Mouse (Mus musculus) heart, embryonic 16.5 days (tissue): ENCODE results near the gene Abo. TPM values are rescaled to one million over a fixed set of nuclear protein-coding genes. Genes with fewer than 3 reads are reported as not detected.
"Not testable (repeated sequence)": the region's sequence is repeated elsewhere in the genome, so short reads cannot be mapped to it uniquely, and the experiment has no call there.

Experiments used
- ATAC-seq: fragments of 200-750 bp; cut with Nextera tagmentation; replicated peaks from 2 replicates; pipeline ENCODE4 v1.8.0; 2017; ENCODE audit warnings: moderate number of reproducible peaks; ENCODE audit not compliant: insufficient read depth, low FRiP score; ENCODE audit errors: extremely low read depth
- H3K27ac ChIP-seq: fragments of 300-500 bp; sonication (generic); 2 replicates; pipeline ENCODE4 v1.5.1; 2014; ENCODE audit warnings: mild to moderate bottlenecking, low read length, control low read depth, moderate library complexity
- H3K27me3 ChIP-seq: fragments of 300-500 bp; sonication (generic); 2 replicates; pipeline ENCODE4 v1.6.1; 2014; ENCODE audit warnings: low read length, mixed read lengths; ENCODE audit not compliant: control insufficient read depth, insufficient read depth
- H3K36me3 ChIP-seq: fragments of 300-500 bp; sonication (generic); 2 replicates; pipeline ENCODE4 v1.6.1; 2014; ENCODE audit not compliant: control insufficient read depth, insufficient read depth
- H3K4me1 ChIP-seq: fragments of 300-500 bp; sonication (generic); 2 replicates; pipeline ENCODE4 v1.6.1; 2014; ENCODE audit warnings: low read length, mixed read lengths; ENCODE audit not compliant: control insufficient read depth, insufficient read depth
- H3K4me2 ChIP-seq: fragments of 300-500 bp; sonication (generic); 2 replicates; pipeline ENCODE4 v1.6.1; 2014; ENCODE audit warnings: low read depth, mild to moderate bottlenecking, control low read depth, low read length
- H3K4me3 ChIP-seq: fragments of 300-500 bp; sonication (generic); 2 replicates; pipeline ENCODE4 v1.5.1; 2014; ENCODE audit warnings: mild to moderate bottlenecking, control low read depth, low read length
- H3K9ac ChIP-seq: fragments of 300-500 bp; sonication (generic); 2 replicates; pipeline ENCODE4 v1.6.1; 2014; ENCODE audit warnings: low read length, control low read depth
- H3K9me3 ChIP-seq: fragments of 300-500 bp; sonication (generic); replicated peaks from 2 replicates; pipeline ENCODE4 v1.6.1; 2016; ENCODE audit warnings: low read length; ENCODE audit not compliant: control insufficient read depth
- WGBS: fragments of 180-500 bp; shearing (Covaris S2); extraction: QIAGEN DNeasy Blood & Tissue Kit; methylation state at CpG from one replicate; pipeline ENCODE4 v1.1.7; 2014; 5-methylcytosine and 5-hydroxymethylcytosine counted together
- polyA plus RNA-seq: library from polyadenylated mRNA; unstranded; fragments of >200 nt; fragmentation: Nextera tagmentation; extraction: Ambion mirVana; gene quantifications from 2 replicates; pipeline ENCODE4 v1.2.1, GENCODE M21; 2015

The Abo gene
- polyA plus RNA-seq, 1 experiment from 2014 or later = not detected

DNA sequence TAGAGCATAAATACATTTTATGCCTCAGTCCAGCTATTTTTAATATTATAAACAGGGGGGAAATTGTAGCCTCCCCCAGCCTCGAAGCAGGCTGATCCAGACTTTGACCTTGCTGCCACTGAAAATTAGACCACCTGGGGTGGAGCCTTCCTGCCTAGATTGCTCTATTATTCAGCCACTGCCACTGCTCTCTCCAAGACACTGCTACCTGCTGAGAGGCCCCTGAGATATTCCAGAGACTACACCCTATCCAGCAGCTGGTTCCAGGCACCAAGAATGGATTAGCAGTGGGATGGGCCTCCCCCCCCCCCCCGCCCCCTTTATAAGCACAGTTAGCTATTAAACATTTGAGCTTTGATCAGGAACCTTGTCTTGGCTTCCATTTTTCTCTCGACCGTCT is 21.4 kb upstream of the Abo start:
- H3K27me3 ChIP-seq, ATAC-seq, H3K4me2 ChIP-seq, H3K4me3 ChIP-seq, H3K9ac ChIP-seq, H3K4me1 ChIP-seq, H3K27ac ChIP-seq, H3K9me3 ChIP-seq: not testable (repeated sequence)
- WGBS = 85% methylated on average over 4 of the region's 4 CpGs
- H3K36me3 ChIP-seq = peaks cover 15% of the 10 kb centered on the region

GRCm38 (mm10) chr2:26885541-26885940 is 20.8 kb upstream of the Abo start:
- H3K4me3 ChIP-seq, H3K27me3 ChIP-seq, H3K9ac ChIP-seq, H3K9me3 ChIP-seq, ATAC-seq, H3K4me1 ChIP-seq, H3K4me2 ChIP-seq, H3K27ac ChIP-seq: not testable (repeated sequence)
- peaks cover 13% of the 10 kb centered on the region for H3K36me3 ChIP-seq
- WGBS = 76% methylated on average over 2 of the region's 2 CpGs

DNA sequence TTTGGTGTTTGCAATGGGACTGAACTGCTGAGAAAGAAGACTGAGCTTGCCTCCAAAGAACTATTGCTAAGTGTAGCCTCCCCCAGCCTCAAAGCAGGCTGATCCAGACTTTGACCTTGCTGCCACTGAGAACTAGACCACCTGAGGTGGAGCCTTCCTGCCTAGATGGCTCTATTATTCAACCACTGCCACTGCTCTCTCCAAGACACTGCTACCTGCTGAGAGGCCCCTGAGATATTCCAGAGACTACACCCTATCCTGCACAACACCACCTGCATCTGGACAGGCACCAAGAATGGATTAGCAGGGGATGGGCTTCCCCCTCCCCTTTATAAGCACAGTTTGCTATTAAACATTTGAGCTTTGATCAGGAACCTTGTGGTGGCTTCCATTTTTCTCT is 13.8 kb upstream of the Abo start:
- no peak for ATAC-seq
- H3K4me1 ChIP-seq = no peaks in the 10 kb centered on the region
- no peaks in the 10 kb centered on the region for H3K27me3 ChIP-seq
- peaks cover 2% of the 10 kb centered on the region; the same call in 1 of the 2 replicates for H3K9me3 ChIP-seq
- H3K36me3 ChIP-seq = no peaks in the 10 kb centered on the region
- no peak overlapping the region for H3K9ac ChIP-seq
- H3K4me2 ChIP-seq = no peak overlapping the region
- no peak overlapping the region for H3K4me3 ChIP-seq
- no peak overlapping the region for H3K27ac ChIP-seq

GRCm38 (mm10) chr2:26870666-26871065 is 5.9 kb upstream of the Abo start:
- Histone ChIP-seq H3K4me3 (no peak overlapping the region), H3K9ac (no peak overlapping the region), H3K4me1 (no peaks in the 10 kb centered on the region), H3K27me3 (no peaks in the 10 kb centered on the region), H3K27ac (no peak overlapping the region), H3K36me3 (no peaks in the 10 kb centered on the region), H3K4me2 (no peak overlapping the region), H3K9me3 (no peaks in the 10 kb centered on the region)
- no peak for ATAC-seq
- WGBS = 56% methylated on average over 6 of the region's 6 CpGs

DNA sequence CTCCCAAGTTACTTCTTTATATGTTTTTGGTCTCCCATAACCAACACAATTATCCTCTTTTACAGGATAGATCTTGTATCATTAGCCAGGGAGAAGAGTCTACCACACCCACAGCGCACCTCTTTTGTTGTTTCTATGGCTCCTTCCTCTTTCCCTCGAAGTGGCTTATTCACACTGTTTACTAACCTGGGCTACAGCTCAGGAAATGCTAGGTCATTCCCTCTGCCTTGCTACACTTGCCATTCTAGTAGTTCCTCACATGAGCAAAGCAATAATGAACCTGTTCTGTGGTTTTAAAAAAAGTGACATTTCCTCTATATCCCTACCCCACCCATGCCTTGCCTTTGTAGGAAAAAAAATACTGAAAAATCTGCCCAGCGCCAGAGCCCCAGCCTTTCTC is 1.9 kb downstream of the Abo start:
- H3K9ac ChIP-seq = no peak overlapping the region
- H3K4me1 ChIP-seq = no peaks in the 10 kb centered on the region
- 66% methylated on average over 3 of the region's 3 CpGs for WGBS

DNA sequence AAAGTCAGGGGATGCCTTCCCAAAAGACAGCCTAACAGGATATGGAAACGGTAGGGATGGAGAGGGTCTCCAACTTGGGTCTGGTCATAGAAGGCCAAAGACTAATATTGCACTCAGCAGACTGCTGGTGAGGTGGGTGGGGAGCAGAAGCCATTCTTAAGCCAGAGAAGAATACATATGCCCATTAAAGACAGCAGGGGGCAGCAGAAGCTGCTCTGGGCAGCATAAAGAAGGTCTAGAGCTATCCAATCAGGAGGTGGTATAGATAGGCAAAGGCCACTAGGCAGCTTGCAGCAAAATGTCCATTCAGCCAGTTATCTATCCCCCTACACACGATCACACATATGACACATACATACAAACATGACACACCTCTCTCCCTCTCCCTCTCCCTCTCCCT is 17.1 kb downstream of the Abo start:
- no peak overlapping the region for H3K9ac ChIP-seq
- H3K27me3 ChIP-seq = no peaks in the 10 kb centered on the region
- no peak overlapping the region for H3K4me3 ChIP-seq
- 37% methylated on average over 2 of the region's 2 CpGs for WGBS
- H3K4me2 ChIP-seq = no peak overlapping the region
- no peak overlapping the region for H3K27ac ChIP-seq
- ATAC-seq = no peak
- no peaks in the 10 kb centered on the region for H3K4me1 ChIP-seq
- H3K36me3 ChIP-seq = no peaks in the 10 kb centered on the region
- H3K9me3 ChIP-seq = no peaks in the 10 kb centered on the region

More for the DNA sequence above, 1.9 kb downstream of the Abo start:
- Histone ChIP-seq H3K36me3 (no peaks in the 10 kb centered on the region), H3K27me3 (no peaks in the 10 kb centered on the region), H3K4me3 (no peak overlapping the region), H3K27ac (no peak overlapping the region), H3K4me2 (no peak overlapping the region), H3K9me3 (no peaks in the 10 kb centered on the region)
- ATAC-seq = no peak

- no peak for ATAC-seq
- Histone ChIP-seq H3K4me2 (no peak overlapping the region), H3K27ac (no peak overlapping the region), H3K4me3 (no peak overlapping the region), H3K36me3 (no peaks in the 10 kb centered on the region), H3K27me3 (no peaks in the 10 kb centered on the region), H3K4me1 (no peaks in the 10 kb centered on the region), H3K9ac (no peak overlapping the region), H3K9me3 (no peaks in the 10 kb centered on the region)
- WGBS = 80% methylated on average over 2 of the region's 2 CpGs
Measured at GRCm38 (mm10) chr2:26832478-26832877, 32.3 kb downstream of the Abo start.

DNA sequence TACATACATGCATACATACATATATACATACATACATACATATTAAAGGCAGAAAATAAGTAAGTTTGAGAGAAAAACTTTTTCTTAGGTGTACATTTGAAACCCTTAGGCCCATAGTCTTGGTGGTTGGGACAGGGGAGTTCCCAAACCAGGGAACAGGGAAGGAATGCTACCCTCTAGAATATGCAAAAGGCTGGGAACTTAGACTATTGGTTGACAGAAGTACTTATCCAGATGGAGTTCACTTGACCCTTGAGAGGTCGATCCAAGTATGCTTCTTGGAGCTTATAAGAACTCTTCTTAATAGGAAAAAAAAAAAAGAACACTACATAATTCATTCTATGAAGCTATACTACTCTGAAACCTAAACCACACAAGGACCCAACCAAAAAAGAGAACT is 36.7 kb downstream of the Abo start:
- WGBS = 83% methylated on average over 1 of the region's 1 CpGs
- H3K27me3 ChIP-seq = no peaks in the 10 kb centered on the region
- no peak overlapping the region for H3K9ac ChIP-seq
- no peaks in the 10 kb centered on the region for H3K36me3 ChIP-seq
- no peaks in the 10 kb centered on the region for H3K4me1 ChIP-seq
- H3K4me2 ChIP-seq = no peak overlapping the region
- no peak overlapping the region for H3K4me3 ChIP-seq
- H3K9me3 ChIP-seq = no peaks in the 10 kb centered on the region
- no peak for ATAC-seq
- H3K27ac ChIP-seq = no peak overlapping the region

DNA sequence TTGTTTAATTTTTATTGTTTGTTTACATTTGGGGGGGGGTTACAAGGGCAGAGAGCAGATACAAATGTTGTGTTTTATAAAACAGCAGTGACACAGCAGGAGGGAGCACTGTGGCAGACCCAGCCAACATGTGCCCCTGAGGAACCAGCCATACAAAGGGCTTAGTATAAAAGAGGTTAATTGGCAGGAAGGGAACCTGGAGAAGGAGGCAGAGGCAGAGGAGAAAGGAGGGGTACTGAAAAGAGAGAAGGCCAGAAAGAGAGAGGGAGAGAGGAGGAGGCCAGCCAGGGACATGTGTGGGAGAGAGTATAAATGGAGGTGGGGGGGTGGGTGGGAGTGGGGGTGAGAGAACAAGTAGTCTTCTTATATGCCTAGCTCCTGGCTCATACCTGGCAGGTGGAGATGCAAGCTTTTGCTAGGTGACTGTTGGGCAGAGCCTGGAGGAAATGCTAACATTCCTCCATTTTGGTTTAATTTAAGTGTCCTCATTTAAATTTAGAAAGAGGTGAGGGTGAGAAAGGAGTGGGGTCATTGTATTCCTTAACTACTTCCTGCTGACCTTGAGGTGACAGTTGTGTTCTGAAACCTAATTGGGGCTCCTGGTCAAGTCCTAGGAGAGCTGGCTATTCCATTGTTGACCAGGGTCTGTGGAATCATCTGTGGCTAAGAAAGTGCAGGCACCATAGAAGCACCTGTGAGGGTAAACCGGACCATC is 37.4 kb downstream of the Abo start:
- no peak for ATAC-seq
- Histone ChIP-seq H3K9ac (no peak overlapping the region), H3K4me1 (no peaks in the 10 kb centered on the region), H3K27ac (no peak overlapping the region), H3K9me3 (no peaks in the 10 kb centered on the region), H3K27me3 (no peaks in the 10 kb centered on the region), H3K36me3 (no peaks in the 10 kb centered on the region), H3K4me2 (no peak overlapping the region), H3K4me3 (no peak overlapping the region)
- 96% methylated on average over 1 of the region's 1 CpGs for WGBS
